Mouse (Mus musculus) E14TG2a.4 (cell line): Measurements from ENCODE around the gene Fat3.

Source experiments
- CTCF ChIP-seq: conservative IDR thresholded peaks from 2 replicates; pipeline ENCODE4 v1.5.1; 2014; ENCODE audit warnings: low read length
- NANOG ChIP-seq: IDR thresholded peaks from 2 replicates; pipeline ENCODE4 v1.6.1; 2014; ENCODE audit warnings: borderline replicate concordance, low read length, mixed read lengths
- POU5F1 ChIP-seq: IDR thresholded peaks from 2 replicates; pipeline ENCODE4 v1.6.1; 2014; ENCODE audit warnings: low read length, borderline replicate concordance

GRCm38 (mm10) chr9:16011382-16011781, 489.7 kb downstream of the Fat3 start:
- TF ChIP-seq CTCF (no peak), NANOG (no peak), POU5F1 (no peak)
